Mouse (Mus musculus) urinary bladder, adult 18-20 months (tissue): Measurements from ENCODE around the gene Ccnq.

Source experiments
- DNase-seq, 2 experiments: peaks; one replicate each; pipeline ENCODE4 v3.0.0; 2022; ENCODE audit warnings: low spot score in 2 of 2, mixed read lengths in 2 of 2

The Ccnq gene

GRCm38 (mm10) chr11:78750885-78751842, at the start of gene Ccnq:
Gene Ccnq (minus strand): TSS chr11:78751729.
- DNase-seq, result peak; percentile 65 to 68

- DNase-seq, result no peak
Observed at GRCm38 (mm10) chr11:78801094-78801493, 49.6 kb upstream of the Ccnq start.

GRCm38 (mm10) chr11:78796072-78796729, 44.7 kb upstream of the Ccnq start:
- DNase-seq, result no peak

- no peak for DNase-seq
Observed at GRCm38 (mm10) chr11:78793116-78793515, 41.6 kb upstream of the Ccnq start.

- DNase-seq, result no peak
Observed at GRCm38 (mm10) chr11:78792465-78792864, 40.9 kb upstream of the Ccnq start.

- DNase-seq, result no peak
Observed at GRCm38 (mm10) chr11:78792055-78792454, 40.5 kb upstream of the Ccnq start.

- DNase-seq, result peak; percentile 19 to 56
Observed at GRCm38 (mm10) chr11:78791582-78791981, 40.1 kb upstream of the Ccnq start.

GRCm38 (mm10) chr11:78789370-78790060, 38.0 kb upstream of the Ccnq start:
- DNase-seq, result no peak

GRCm38 (mm10) chr11:78786013-78786431, 34.5 kb upstream of the Ccnq start:
- no peak for DNase-seq

- DNase-seq, result no peak
Observed at GRCm38 (mm10) chr11:78782791-78783347, 31.3 kb upstream of the Ccnq start.

GRCm38 (mm10) chr11:78782326-78782725, 30.8 kb upstream of the Ccnq start:
- no peak for DNase-seq

- DNase-seq, result no peak
Observed at GRCm38 (mm10) chr11:78780571-78780970, 29.0 kb upstream of the Ccnq start.

- DNase-seq, result no peak
Observed at GRCm38 (mm10) chr11:78780002-78780401, 28.5 kb upstream of the Ccnq start.

GRCm38 (mm10) chr11:78777851-78778680, 26.5 kb upstream of the Ccnq start:
- DNase-seq, result no peak

GRCm38 (mm10) chr11:78771751-78772283, 20.3 kb upstream of the Ccnq start:
- peak in 1 of 2 experiments; percentile 6 for DNase-seq

- no peak for DNase-seq
Observed at GRCm38 (mm10) chr11:78770436-78770835, 18.9 kb upstream of the Ccnq start.

- DNase-seq, result no peak
Observed at GRCm38 (mm10) chr11:78768778-78769177, 17.2 kb upstream of the Ccnq start.

GRCm38 (mm10) chr11:78766069-78766830, 14.7 kb upstream of the Ccnq start:
- DNase-seq, result no peak

- peak; percentile 12 to 24 for DNase-seq
Observed at GRCm38 (mm10) chr11:78764820-78765219, 13.3 kb upstream of the Ccnq start.

- no peak for DNase-seq
Observed at GRCm38 (mm10) chr11:78764304-78764703, 12.8 kb upstream of the Ccnq start.
